Mouse (Mus musculus) midbrain, embryonic 16.5 days (tissue): ENCODE results near the gene Stub1. TPM values are rescaled to one million over a fixed set of nuclear protein-coding genes. Genes with fewer than 3 reads are reported as not detected.
A peak's percentile ranks its signal among the peaks of the same experiment; 100 is the strongest.

ENCODE experiments used
- ATAC-seq: fragments of 200-750 bp; cut with Nextera tagmentation; 2 replicates; pipeline ENCODE4 v1.8.0; 2017; ENCODE audit warnings: moderate TSS enrichment
- H3K27ac ChIP-seq: fragments of 300-500 bp; sonication (generic); 2 replicates; pipeline ENCODE4 v1.5.1; 2014; ENCODE audit warnings: mild to moderate bottlenecking, low read length, mixed read lengths
- H3K27me3 ChIP-seq: fragments of 300-500 bp; sonication (generic); 2 replicates; pipeline ENCODE4 v1.6.1; 2014; ENCODE audit warnings: low read depth, low read length, mixed read lengths; ENCODE audit not compliant: control insufficient read depth, insufficient read depth
- H3K36me3 ChIP-seq: fragments of 300-500 bp; sonication (generic); 2 replicates; pipeline ENCODE4 v1.6.1; 2014; ENCODE audit warnings: mild to moderate bottlenecking, low read length, moderate library complexity, mixed read lengths; ENCODE audit not compliant: control insufficient read depth, insufficient read depth
- H3K4me1 ChIP-seq: fragments of 300-500 bp; sonication (generic); 2 replicates; pipeline ENCODE4 v1.6.1; 2014; ENCODE audit warnings: mild to moderate bottlenecking, low read length, mixed read lengths; ENCODE audit not compliant: control insufficient read depth, insufficient read depth
- H3K4me2 ChIP-seq: fragments of 300-500 bp; sonication (generic); 2 replicates; pipeline ENCODE4 v1.6.1; 2014; ENCODE audit warnings: mild to moderate bottlenecking, low read length, mixed read lengths
- H3K4me3 ChIP-seq: fragments of 300-500 bp; sonication (generic); 2 replicates; pipeline ENCODE4 v1.5.1; 2014; ENCODE audit warnings: low read depth, mild to moderate bottlenecking, low read length, moderate library complexity, mixed read lengths
- H3K9ac ChIP-seq: fragments of 300-500 bp; sonication (generic); 2 replicates; pipeline ENCODE4 v1.6.1; 2014; ENCODE audit warnings: low read depth, low read length, mixed read lengths
- H3K9me3 ChIP-seq: fragments of 300-500 bp; sonication (generic); replicated peaks from 2 replicates; pipeline ENCODE4 v1.6.1; 2014; ENCODE audit warnings: mild to moderate bottlenecking, low read length, mixed read lengths; ENCODE audit not compliant: control insufficient read depth, poor library complexity, severe bottlenecking
- WGBS: fragments of 180-500 bp; shearing (Covaris S2); extraction: QIAGEN DNeasy Blood & Tissue Kit; methylation state at CpG from one replicate; pipeline ENCODE4 v1.1.7; 2014; 5-methylcytosine and 5-hydroxymethylcytosine counted together
- polyA plus RNA-seq: library from polyadenylated mRNA; unstranded; fragments of >200 nt; fragmentation: Nextera tagmentation; extraction: Ambion mirVana; gene quantifications from 2 replicates; pipeline ENCODE4 v1.2.1, GENCODE M21; 2015

Stub1 gene
- polyA plus RNA-seq, 1 experiment from 2014 or later = 382 TPM

DNA sequence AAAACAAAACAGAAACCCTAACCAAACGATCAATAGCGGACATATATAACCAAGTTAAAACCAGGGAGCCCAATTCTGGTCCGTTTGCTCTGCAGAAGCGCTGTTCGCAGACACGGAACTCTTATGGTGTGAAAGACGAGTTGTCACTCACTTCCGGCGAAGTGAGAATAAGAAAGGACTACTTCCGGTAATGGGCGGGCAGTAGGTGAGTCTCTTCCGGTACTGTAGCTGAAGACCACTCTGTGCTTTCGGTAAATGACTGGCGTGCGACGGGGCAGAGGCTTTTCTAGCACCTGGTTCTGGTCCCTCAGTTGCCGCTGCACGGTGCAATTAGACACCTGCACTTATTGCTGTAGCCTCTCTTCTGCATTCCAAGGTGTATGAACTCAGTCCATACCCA, 9.8 kb downstream of the Stub1 start, which contains the start of gene Wdr24:
TSS of gene Wdr24 (plus strand) at position 176 of the 400 bp plus-strand sequence.
- Histone ChIP-seq H3K9me3 (no peaks in the 10 kb centered on the region), H3K36me3 (peaks cover 20% of the 10 kb centered on the region), H3K27me3 (peaks cover 4% of the 10 kb centered on the region), H3K4me2 (peak within 1 kb of the TSS; percentile 87), H3K9ac (peak within 1 kb of the TSS; percentile 77), H3K27ac (peak within 1 kb of the TSS; percentile 83), H3K4me1 (peaks cover 29% of the 10 kb centered on the region), H3K4me3 (peak within 1 kb of the TSS; percentile 58)
- peak; percentile 73 for ATAC-seq
- WGBS = under 1% methylated on average over 18 of the region's 18 CpGs

- H3K4me1 ChIP-seq = peaks cover 5% of the 10 kb centered on the region
- no peaks in the 10 kb centered on the region for H3K9me3 ChIP-seq
- H3K4me3 ChIP-seq = no peak overlapping the region
- peaks cover 11% of the 10 kb centered on the region for H3K27me3 ChIP-seq
- peaks cover 27% of the 10 kb centered on the region for H3K36me3 ChIP-seq
- ATAC-seq = no peak
- no peak overlapping the region for H3K27ac ChIP-seq
- peak overlapping the region; percentile 20; the same call in 1 of the 2 replicates for H3K9ac ChIP-seq
- H3K4me2 ChIP-seq = no peak overlapping the region
- whole genome bisulfite sequencing = 12% methylated on average over 46 of the region's 46 CpGs
Observed at GRCm38 (mm10) chr17:25818851-25819780, 14.1 kb downstream of the Stub1 start.

GRCm38 (mm10) chr17:25817662-25818061, 15.5 kb downstream of the Stub1 start:
- H3K4me3 ChIP-seq = no peak overlapping the region
- H3K9ac ChIP-seq = no peak overlapping the region
- no peaks in the 10 kb centered on the region for H3K9me3 ChIP-seq
- WGBS = 90% methylated on average over 11 of the region's 11 CpGs
- H3K4me2 ChIP-seq = no peak overlapping the region
- no peak for ATAC-seq
- H3K27ac ChIP-seq = no peak overlapping the region
- peaks cover 27% of the 10 kb centered on the region for H3K36me3 ChIP-seq
- H3K4me1 ChIP-seq = peaks cover 9% of the 10 kb centered on the region
- H3K27me3 ChIP-seq = peaks cover 11% of the 10 kb centered on the region

GRCm38 (mm10) chr17:25813471-25813870, 19.7 kb downstream of the Stub1 start:
- Histone ChIP-seq H3K27ac (no peak overlapping the region), H3K9ac (peak overlapping the region; percentile 63), H3K4me3 (peak overlapping the region; percentile 13; the same call in 1 of the 2 replicates), H3K4me1 (peaks cover 30% of the 10 kb centered on the region), H3K9me3 (no peaks in the 10 kb centered on the region), H3K36me3 (peaks cover 15% of the 10 kb centered on the region), H3K27me3 (peaks cover 8% of the 10 kb centered on the region), H3K4me2 (peak overlapping the region; percentile 39)
- ATAC-seq = no peak
- WGBS = 2% methylated on average over 20 of the region's 20 CpGs

GRCm38 (mm10) chr17:25810890-25811289, 22.3 kb downstream of the Stub1 start:
- ATAC-seq = no peak
- Histone ChIP-seq H3K27ac (no peak overlapping the region), H3K9me3 (no peaks in the 10 kb centered on the region), H3K9ac (peak overlapping the region; percentile 98; the same call in 1 of the 2 replicates), H3K4me2 (peak overlapping the region; percentile 100), H3K4me1 (peaks cover 36% of the 10 kb centered on the region), H3K27me3 (no peaks in the 10 kb centered on the region), H3K36me3 (no peaks in the 10 kb centered on the region), H3K4me3 (peak overlapping the region; percentile 93; the same call in 1 of the 2 replicates)
- 74% methylated on average over 4 of the region's 4 CpGs for WGBS

- Histone ChIP-seq H3K27me3 (no peaks in the 10 kb centered on the region), H3K27ac (peak overlapping the region; percentile 99), H3K4me1 (peaks cover 36% of the 10 kb centered on the region), H3K9me3 (no peaks in the 10 kb centered on the region), H3K4me3 (peak overlapping the region; percentile 93), H3K4me2 (peak overlapping the region; percentile 100), H3K9ac (peak overlapping the region; percentile 98), H3K36me3 (no peaks in the 10 kb centered on the region)
- ATAC-seq = peak; percentile 52
- WGBS = 2% methylated on average over 24 of the region's 25 CpGs
Observed at GRCm38 (mm10) chr17:25809606-25810340, 23.4 kb downstream of the Stub1 start.

GRCm38 (mm10) chr17:25808789-25809605, 24.2 kb downstream of the Stub1 start, which contains the start of gene Fbxl16:
Gene Fbxl16, plus strand, starts transcription at chr17:25809085.
- H3K36me3 ChIP-seq = no peaks in the 10 kb centered on the region
- peak within 1 kb of the TSS; percentile 93 for H3K4me3 ChIP-seq
- under 1% methylated on average over 84 of the region's 100 CpGs for WGBS
- H3K9me3 ChIP-seq = no peaks in the 10 kb centered on the region
- H3K9ac ChIP-seq = peak within 1 kb of the TSS; percentile 98
- H3K4me2 ChIP-seq = peak within 1 kb of the TSS; percentile 100
- peak; percentile 85 for ATAC-seq
- H3K4me1 ChIP-seq = peaks cover 36% of the 10 kb centered on the region
- H3K27me3 ChIP-seq = no peaks in the 10 kb centered on the region
- peak within 1 kb of the TSS; percentile 99 for H3K27ac ChIP-seq

- 27% methylated on average over 5 of the region's 5 CpGs for WGBS
- peak overlapping the region; percentile 99 for H3K27ac ChIP-seq
- H3K4me2 ChIP-seq = peak overlapping the region; percentile 100
- no peaks in the 10 kb centered on the region for H3K36me3 ChIP-seq
- peak overlapping the region; percentile 98 for H3K9ac ChIP-seq
- peaks cover 40% of the 10 kb centered on the region for H3K4me1 ChIP-seq
- ATAC-seq = no peak
- H3K9me3 ChIP-seq = no peaks in the 10 kb centered on the region
- peak overlapping the region; percentile 93 for H3K4me3 ChIP-seq
- no peaks in the 10 kb centered on the region for H3K27me3 ChIP-seq
Observed at GRCm38 (mm10) chr17:25808028-25808427, 25.2 kb downstream of the Stub1 start.
